Comparison of ENCODE assay signal across 22 mouse cellular contexts in genomic region chr12:106632566-106632965, GRCm38 (mm10).
"Had no signal": no experiment of that assay in that cellular context is flagged by ENCODE, and none has a peak within 500 bp of the region (broad histone marks: within the 10 kb centered on the region; RNA-seq: fewer than 3 reads in every experiment).

No protein-coding gene starts in this region.

- H3K27me3 ChIP-seq: embryonic facial prominence, embryonic 12.5 days; embryonic facial prominence, embryonic 13.5 days; embryonic facial prominence, embryonic 15.5 days; forebrain, embryonic 12.5 days; forebrain, embryonic 13.5 days; forebrain, embryonic 15.5 days had no signal

- H3K36me3 ChIP-seq: embryonic facial prominence, embryonic 10.5 days; embryonic facial prominence, embryonic 12.5 days; embryonic facial prominence, embryonic 13.5 days; embryonic facial prominence, embryonic 15.5 days; forebrain, embryonic 10.5 days; forebrain, embryonic 12.5 days; forebrain, embryonic 15.5 days had no signal

- H3K4me1 ChIP-seq: embryonic facial prominence, embryonic 10.5 days; embryonic facial prominence, embryonic 12.5 days; embryonic facial prominence, embryonic 13.5 days; embryonic facial prominence, embryonic 15.5 days; forebrain, embryonic 10.5 days; forebrain, embryonic 12.5 days; forebrain, embryonic 13.5 days; forebrain, embryonic 15.5 days had no signal

- H3K4me3 ChIP-seq: embryonic facial prominence, embryonic 10.5 days; embryonic facial prominence, embryonic 12.5 days; embryonic facial prominence, embryonic 13.5 days; embryonic facial prominence, embryonic 15.5 days; erythroblast, embryonic 14.5 days; forebrain, embryonic 10.5 days; forebrain, embryonic 12.5 days; forebrain, embryonic 13.5 days; forebrain, embryonic 15.5 days; gastrocnemius, adult 2 months; heart, adult 2 months had no signal

- DNase-seq: cerebellum, adult 2 months; cerebellum, adult 8-10 months; cerebellum, adult 9-10 months; cerebellum, adult 9-11 months; cerebellum, postnatal 14 days; cerebellum, postnatal 25 days; cerebellum, postnatal 36 days; forebrain, postnatal 0 days; gastrocnemius, adult 2 months; gastrocnemius, postnatal 14 days; gastrocnemius, postnatal 25 days; gastrocnemius, postnatal 36 days; heart, adult 2 months had no signal

- H3K27ac ChIP-seq: embryonic facial prominence, embryonic 10.5 days; embryonic facial prominence, embryonic 12.5 days; embryonic facial prominence, embryonic 13.5 days; embryonic facial prominence, embryonic 15.5 days; forebrain, embryonic 10.5 days; forebrain, embryonic 12.5 days; forebrain, embryonic 13.5 days; forebrain, embryonic 15.5 days; gastrocnemius, adult 2 months; heart, adult 2 months had no signal

- H3K9me3 ChIP-seq: embryonic facial prominence, embryonic 10.5 days; embryonic facial prominence, embryonic 12.5 days; embryonic facial prominence, embryonic 13.5 days; embryonic facial prominence, embryonic 15.5 days; forebrain, embryonic 10.5 days; forebrain, embryonic 12.5 days; forebrain, embryonic 13.5 days; forebrain, embryonic 15.5 days had no signal
